ENCODE assay signal across 24 mouse cellular contexts in genomic region chr9:59668473-59668872, GRCm38 (mm10). TPM values are rescaled to one million over a fixed set of nuclear protein-coding genes. Genes with fewer than 3 reads are reported as not detected.
"Had no signal": no experiment of that assay in that cellular context is flagged by ENCODE, and none has a peak within 500 bp of the region (broad histone marks: within the 10 kb centered on the region; RNA-seq: fewer than 3 reads in every experiment).

No protein-coding gene starts in this region.

- H3K9me3 ChIP-seq: heart, embryonic 10.5 days; heart, embryonic 12.5 days; hindbrain, embryonic 10.5 days; hindbrain, embryonic 12.5 days; hindbrain, embryonic 15.5 days; kidney, embryonic 15.5 days; limb, embryonic 13.5 days; limb, embryonic 15.5 days; liver, embryonic 12.5 days had no signal

- DNase-seq: gastrocnemius, postnatal 10 days; gastrocnemius, postnatal 25 days; heart, postnatal 4 days; kidney, adult 11 months; kidney, adult 2 months; kidney, adult 9 months; kidney, postnatal 14 days; kidney, postnatal 36 days; layer of hippocampus, adult 9-11 months; layer of hippocampus, postnatal 36 days; left cerebral cortex, postnatal 4 days had no signal

- H3K4me1 ChIP-seq: limb, embryonic 15.5 days had no signal

- H3K27me3 ChIP-seq: heart, embryonic 12.5 days; hindbrain, embryonic 12.5 days; hindbrain, embryonic 15.5 days; kidney, embryonic 15.5 days; limb, embryonic 13.5 days; limb, embryonic 15.5 days had no signal

- H3K4me3 ChIP-seq: heart, embryonic 10.5 days; heart, embryonic 12.5 days; hindbrain, embryonic 10.5 days; hindbrain, embryonic 12.5 days; hindbrain, embryonic 15.5 days; kidney, embryonic 15.5 days; limb, embryonic 13.5 days; limb, embryonic 15.5 days; liver, embryonic 12.5 days had no signal

RNA-seq across cellular contexts. Expression of gene Gramd2, which starts 11.5 kb away (rescaled TPM):
- total RNA-seq: granulocyte monocyte progenitor cell, adult 5-6 weeks; heart, adult 8-10 months; heart, postnatal 25 days; liver, adult 2 months had no signal
